23 mouse cellular contexts compared by ENCODE assay signal in genomic region chr11:53657828-53658227, GRCm38 (mm10). TPM values are rescaled to one million over a fixed set of nuclear protein-coding genes. Genes with fewer than 3 reads are reported as not detected.
"Had no signal": no experiment of that assay in that cellular context is flagged by ENCODE, and none has a peak within 500 bp of the region (broad histone marks: within the 10 kb centered on the region; RNA-seq: fewer than 3 reads in every experiment).

No protein-coding gene starts in this region.

- H3K4me3 ChIP-seq: intestine, embryonic 15.5 days; midbrain, embryonic 10.5 days; myocyte; neural tube, embryonic 12.5 days had no signal

- H3K27me3 ChIP-seq: intestine, embryonic 15.5 days; neural tube, embryonic 12.5 days had no signal

- H3K9me3 ChIP-seq: intestine, embryonic 15.5 days; midbrain, embryonic 10.5 days; neural tube, embryonic 12.5 days had no signal

- H3K4me2 ChIP-seq: intestine, embryonic 15.5 days; neural tube, embryonic 12.5 days had no signal

- H3K4me1 ChIP-seq: intestine, embryonic 15.5 days; midbrain, embryonic 10.5 days; neural tube, embryonic 12.5 days had no signal

- H3K9ac ChIP-seq: intestine, embryonic 15.5 days; neural tube, embryonic 12.5 days had no signal

- ATAC-seq: intestine, embryonic 15.5 days; lung, postnatal 0 days had no signal

- DNase-seq: kidney, adult 18-20 months; kidney, postnatal 14 days; left cerebral cortex, postnatal 4 days; lung, adult 2 months; lung, postnatal 4 days; midbrain, embryonic 14.5 days; right cerebral cortex, postnatal 4 days; spleen, adult 18-20 months; thymus, adult 18-20 months; thymus, postnatal 14 days had no signal

- H3K27ac ChIP-seq: intestine, embryonic 15.5 days; midbrain, embryonic 10.5 days; neural tube, embryonic 12.5 days had no signal

RNA-seq across cellular contexts. Expression of gene Il13, which starts 23.3 kb away (rescaled TPM):
- total RNA-seq: layer of hippocampus, adult 8-10 months; layer of hippocampus, postnatal 14 days; left cerebral cortex, adult 18-20 months; left cerebral cortex, postnatal 10 days; left cerebral cortex, postnatal 4 days; neutrophil, adult 5-6 weeks had no signal
- polyA plus RNA-seq: intestine, embryonic 15.5 days; kidney, embryonic 14.5 days; lung, adult 2 months; lung, postnatal 0 days; midbrain, embryonic 10.5 days; midbrain, embryonic 14.5 days; myocyte; neural tube, embryonic 12.5 days; stomach, embryonic 14.5 days had no signal

RNA-seq across cellular contexts. Expression of gene Il4, which starts 39.4 kb away (rescaled TPM):
- total RNA-seq: layer of hippocampus, adult 8-10 months; layer of hippocampus, postnatal 14 days; left cerebral cortex, adult 18-20 months; left cerebral cortex, postnatal 10 days; left cerebral cortex, postnatal 4 days had no signal
- polyA plus RNA-seq: large intestine, adult 2 months; lung, adult 2 months had no signal
